Mouse (Mus musculus) ES-E14 (cell line): Measurements from ENCODE around the gene Ip6k1. TPM values are rescaled to one million over a fixed set of nuclear protein-coding genes. Genes with fewer than 3 reads are reported as not detected.
A peak's percentile ranks its signal among the peaks of the same experiment; 100 is the strongest.

Experiments used
- DNase-seq: peaks from one replicate; pipeline ENCODE4 v3.0.0-alpha.2; 2013; ENCODE audit warnings: low read depth, low spot score
- H3K27ac ChIP-seq: 2 replicates; pipeline ENCODE4 v1.5.1; 2012; ENCODE audit warnings: low read depth, mild to moderate bottlenecking, low read length, moderate library complexity, mixed read lengths; ENCODE audit not compliant: poor library complexity, insufficient read depth, severe bottlenecking
- H3K36me3 ChIP-seq: 2 replicates; pipeline ENCODE4 v1.6.1; 2012; ENCODE audit warnings: mild to moderate bottlenecking, low read length, moderate library complexity, mixed read lengths; ENCODE audit not compliant: control insufficient read depth, poor library complexity, insufficient read depth, severe bottlenecking
- H3K4me1 ChIP-seq, 2 experiments: fragments of 150-350 bp in 1 of 2; sonication (generic) in 1 of 2; 2 replicates each; pipeline ENCODE4 v1.6.1; 2012; ENCODE audit warnings: low read length in 2 of 2, mild to moderate bottlenecking in 1 of 2, mixed read lengths in 1 of 2; ENCODE audit not compliant: control insufficient read depth in 2 of 2, insufficient read depth in 2 of 2, poor library complexity in 1 of 2
- H3K4me3 ChIP-seq, 2 experiments: fragments of 150-350 bp in 1 of 2; sonication (generic) in 1 of 2; 2 replicates each; pipeline ENCODE4 v1.5.1; 2012; ENCODE audit warnings: low read length in 2 of 2, low read depth in 1 of 2, mild to moderate bottlenecking in 1 of 2, mixed read lengths in 1 of 2; ENCODE audit not compliant: insufficient read depth in 1 of 2, poor library complexity in 1 of 2, severe bottlenecking in 1 of 2
- H3K9ac ChIP-seq: 2 replicates; pipeline ENCODE4 v1.6.1; 2012; ENCODE audit warnings: low read depth, mild to moderate bottlenecking, low read length, mixed read lengths; ENCODE audit not compliant: poor library complexity, insufficient read depth, severe bottlenecking
- H3K9me3 ChIP-seq: fragments of 150-350 bp; sonication (generic); 2 replicates; pipeline ENCODE4 v1.6.1; 2012; ENCODE audit warnings: low read depth, mild to moderate bottlenecking, low read length; ENCODE audit not compliant: control insufficient read depth, insufficient read depth
- CHD2 ChIP-seq: IDR thresholded peaks from 2 replicates; pipeline ENCODE4 v1.6.1; 2014; ENCODE audit warnings: mild to moderate bottlenecking, low read depth, low read length, inconsistent platforms
- HCFC1 ChIP-seq: IDR thresholded peaks from 2 replicates; pipeline ENCODE4 v1.6.1; 2012; ENCODE audit warnings: low read length, inconsistent platforms, borderline replicate concordance; ENCODE audit not compliant: insufficient read depth
- MAFK ChIP-seq: IDR thresholded peaks from 2 replicates; pipeline ENCODE4 v1.6.1; 2014; ENCODE audit warnings: mild to moderate bottlenecking, low read depth, low read length, inconsistent platforms; ENCODE audit not compliant: insufficient read depth
- ZC3H11A ChIP-seq: IDR thresholded peaks from 2 replicates; pipeline ENCODE4 v1.6.1; 2012; ENCODE audit warnings: low read depth, mild to moderate bottlenecking, inconsistent platforms, low read length, borderline replicate concordance
- ZNF384 ChIP-seq: IDR thresholded peaks from 2 replicates; pipeline ENCODE4 v1.6.1; 2012; ENCODE audit warnings: low read depth, low read length, inconsistent platforms
- in situ Hi-C, 2 experiments: fragments of 600-800 bp; cut with MboI; formaldehyde crosslinking; loops; one replicate each; pipeline ENCODE4 v1.15.1; 2025; ENCODE audit warnings: low sequenced_read_pairs in 2 of 2, inconsistent platforms in 1 of 2; ENCODE audit not compliant: unreplicated experiment in 2 of 2
- total RNA-seq: library from RNA; depleted of rRNA; stranded (reverse); fragments of 300-350 nt; gene quantifications from 2 replicates; pipeline ENCODE4 v1.2.3, GENCODE M21; 2012

Ip6k1 gene
- total RNA-seq, 1 experiment, result 41.0 TPM

- H3K36me3 ChIP-seq, result no peaks in the 10 kb centered on the region
- H3K4me1 ChIP-seq, result peaks cover 2 to 15% of the 10 kb centered on the region in 2 experiments; a peak in 2 of 4 replicates
- no peak for DNase-seq
- no peaks in the 10 kb centered on the region for H3K9me3 ChIP-seq
- H3K27ac ChIP-seq, result no peak overlapping the region
- in situ Hi-C loops, result no loop called here
- no peak for TF ChIP-seq ZC3H11A
- no peak for TF ChIP-seq HCFC1
- TF ChIP-seq MAFK, result no peak
- no peak for TF ChIP-seq CHD2
- no peak for TF ChIP-seq ZNF384
- no peak overlapping the region for H3K4me3 ChIP-seq
- H3K9ac ChIP-seq, result no peak overlapping the region
These were observed 18.1 kb upstream of the Ip6k1 start for GRCm38 (mm10) chr9:107984052-107984753.

- Histone ChIP-seq H3K9me3 (no peaks in the 10 kb centered on the region), H3K4me3 (peak overlapping the region in 1 of 2 experiments; percentile 98; a peak in 2 of 4 replicates), H3K9ac (peak overlapping the region; percentile 19; the same call in 1 of the 2 replicates), H3K4me1 (peaks cover 2 to 15% of the 10 kb centered on the region in 2 experiments; a peak in 2 of 4 replicates), H3K27ac (no peak overlapping the region), H3K36me3 (no peaks in the 10 kb centered on the region)
- TF ChIP-seq MAFK, result no peak
- no peak for TF ChIP-seq HCFC1
- no peak for TF ChIP-seq CHD2
- TF ChIP-seq ZNF384, result no peak
- no peak for TF ChIP-seq ZC3H11A
- DNase-seq, result no peak
- in situ Hi-C loops, result no loop called here
These were observed 17.6 kb upstream of the Ip6k1 start for GRCm38 (mm10) chr9:107984754-107985055.

GRCm38 (mm10) chr9:107985131-107986119 is 16.9 kb upstream of the Ip6k1 start, which contains the start of gene Inka1:
Gene Inka1 (minus strand): TSS chr9:107985879.
- no peak within 1 kb of the TSS for H3K27ac ChIP-seq
- in situ Hi-C loops, result no loop called here
- H3K4me1 ChIP-seq, result peaks cover 2 to 15% of the 10 kb centered on the region in 2 experiments; a peak in 2 of 4 replicates
- H3K4me3 ChIP-seq, result peak within 1 kb of the TSS; percentile 72 to 98
- TF ChIP-seq CHD2, result no peak
- TF ChIP-seq ZNF384, result no peak
- TF ChIP-seq MAFK, result no peak
- no peak for TF ChIP-seq ZC3H11A
- TF ChIP-seq HCFC1, result no peak
- no peaks in the 10 kb centered on the region for H3K36me3 ChIP-seq
- peak; percentile 63 for DNase-seq
- H3K9ac ChIP-seq, result peak within 1 kb of the TSS; percentile 46; the same call in 1 of the 2 replicates
- H3K9me3 ChIP-seq, result no peaks in the 10 kb centered on the region

DNA sequence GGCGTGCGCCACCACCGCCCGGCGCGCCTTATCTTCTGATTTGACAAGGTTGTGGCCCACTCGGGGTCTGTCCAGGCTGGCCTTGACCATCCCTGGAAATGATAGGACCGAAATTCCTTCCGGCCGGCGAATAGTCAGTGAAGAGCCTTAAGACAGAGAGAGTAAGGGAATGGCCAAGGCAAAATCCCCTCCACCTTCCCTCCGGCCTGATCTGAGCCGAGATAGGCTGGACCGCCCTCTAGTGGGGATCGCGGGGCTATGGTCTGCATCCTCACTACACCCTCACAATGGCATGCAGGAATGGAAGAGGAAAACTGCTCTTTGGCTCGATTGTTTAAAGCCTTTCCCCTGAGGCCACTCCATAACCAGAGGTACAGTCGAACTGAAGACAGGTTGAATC is 15.9 kb upstream of the Ip6k1 start:
- in situ Hi-C loops, result no loop called here
- Histone ChIP-seq H3K9me3 (no peaks in the 10 kb centered on the region), H3K4me1 (peaks cover 2 to 15% of the 10 kb centered on the region in 2 experiments; a peak in 2 of 4 replicates), H3K4me3 (peak overlapping the region; percentile 72 to 98), H3K27ac (no peak overlapping the region), H3K9ac (peak overlapping the region; percentile 29; the same call in 1 of the 2 replicates), H3K36me3 (no peaks in the 10 kb centered on the region)
- TF ChIP-seq CHD2 (no peak), HCFC1 (no peak), MAFK (no peak), ZNF384 (no peak), ZC3H11A (no peak)
- DNase-seq, result peak; percentile 82
